Mouse (Mus musculus) right cerebral cortex, postnatal 14 days (tissue): Measurements from ENCODE around the gene Zfp944.
"Not testable (repeated sequence)": the region's sequence is repeated elsewhere in the genome, so short reads cannot be mapped to it uniquely, and the experiment has no call there.

Experiments used
- DNase-seq: peaks from one replicate; pipeline ENCODE4 v3.0.0; 2022

The Zfp944 gene

GRCm38 (mm10) chr17:22361101-22361781 is at the start of gene Zfp944, which contains the start of gene Zfp758:
Gene Zfp944 (minus strand): TSS chr17:22361400.
Gene Zfp758 (plus strand): TSS chr17:22361453.
- DNase-seq: peak; percentile 9

- DNase-seq: no peak
Observed at GRCm38 (mm10) chr17:22410756-22411155, 49.6 kb upstream of the Zfp944 start.

GRCm38 (mm10) chr17:22363895-22364294 is 2.7 kb upstream of the Zfp944 start:
- DNase-seq: no peak

GRCm38 (mm10) chr17:22360572-22360971 is 628 bp downstream of the Zfp944 start:
- DNase-seq: no peak

- peak; percentile 15 for DNase-seq
Observed at GRCm38 (mm10) chr17:22352794-22353193, 8.4 kb downstream of the Zfp944 start.

- DNase-seq: not testable (repeated sequence)
Observed at GRCm38 (mm10) chr17:22315247-22315646, 46.0 kb downstream of the Zfp944 start.

GRCm38 (mm10) chr17:22314730-22315226 is 46.4 kb downstream of the Zfp944 start, which contains the start of gene CT030661.1:
Gene CT030661.1 (minus strand): TSS chr17:22314837.
- DNase-seq: peak; percentile 86

GRCm38 (mm10) chr17:22314219-22314618 is 47.0 kb downstream of the Zfp944 start:
- DNase-seq: not testable (repeated sequence)
